Mouse (Mus musculus) stomach, postnatal 0 days (tissue): Measurements from ENCODE around the gene Slc25a43.

Experiments
- CTCF ChIP-seq: IDR thresholded peaks from 2 replicates; pipeline ENCODE4 v1.5.1; 2016; ENCODE audit warnings: antibody characterized with exemption, low read depth, mild to moderate bottlenecking, moderate library complexity
- EP300 ChIP-seq: optimal IDR thresholded peaks from 2 replicates; pipeline ENCODE3; 2016; ENCODE audit warnings: antibody characterized with exemption

DNA sequence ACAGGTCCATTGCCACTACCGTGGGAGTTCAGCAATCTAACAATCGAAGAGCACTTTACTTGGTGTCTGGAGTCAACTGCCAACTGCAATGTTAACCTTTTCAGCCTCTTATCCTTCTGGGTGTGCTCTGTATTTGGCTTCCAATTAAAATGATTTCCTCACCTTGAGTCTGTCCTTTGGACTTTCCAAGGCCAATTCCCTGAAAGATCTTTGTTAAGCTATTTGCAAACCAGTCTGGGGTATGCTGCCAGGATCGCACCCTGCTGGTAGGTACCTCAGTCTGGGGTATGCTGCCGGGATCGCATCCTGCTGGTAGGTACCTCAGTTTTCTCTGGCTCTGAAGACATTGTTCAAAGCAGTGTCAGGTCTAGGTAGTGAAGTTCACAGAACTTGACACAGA is 51.1 kb downstream of the Slc25a43 start:
- TF ChIP-seq EP300, result no peak
- 0 out of 2 replicates have a peak, but pooled peaks have one; percentile 15 for TF ChIP-seq CTCF
